8 mouse cellular contexts compared by ENCODE assay signal in the genomic region with DNA sequence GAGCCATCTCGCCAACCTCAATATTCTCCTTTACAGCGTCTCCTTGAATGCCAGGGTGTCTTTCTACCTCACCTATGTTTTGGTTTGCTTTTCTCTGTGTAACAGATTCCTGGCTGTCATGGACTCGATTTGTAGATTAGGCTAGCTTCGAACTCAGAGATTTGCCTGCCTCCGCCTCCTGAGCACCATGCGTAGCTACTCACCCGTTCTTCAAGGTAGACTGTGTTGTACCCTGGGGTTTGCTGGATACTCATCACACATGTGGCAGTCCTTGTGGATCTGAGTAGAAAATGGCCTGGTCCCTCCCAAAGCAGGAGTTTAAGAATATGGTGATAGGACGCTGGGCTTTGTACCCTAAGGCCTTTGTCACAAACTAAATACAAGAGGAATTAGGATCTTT. TPM values are rescaled to one million over a fixed set of nuclear protein-coding genes. Genes with fewer than 3 reads are reported as not detected.
A peak's percentile ranks its signal among the peaks of the same experiment; 100 is the strongest.
DNase-seq lines count a peak whose midpoint lies in the region; ATAC-seq and TF ChIP-seq lines count a peak whose summit lies in the region.

No protein-coding gene starts in this region.

- H3K4me1 ChIP-seq in heart, embryonic 11.5 days (ENCODE audit: control insufficient read depth, insufficient read depth, low read length): peaks cover 20% of the 10 kb centered on the region
- H3K4me1 ChIP-seq in E14TG2a.4 (replicated peaks; ENCODE audit: low read depth, low read length): peaks cover 70% of the 10 kb centered on the region
- peaks cover 9% of the 10 kb centered on the region; the same call in 1 of the 2 replicates for H3K4me1 ChIP-seq in forebrain, embryonic 11.5 days (replicated peaks; ENCODE audit: control insufficient read depth, insufficient read depth, low read length)
- peaks cover 9 to 17% of the 10 kb centered on the region in 2 experiments for H3K4me1 ChIP-seq in liver, embryonic 14.5 days (replicated peaks; ENCODE audit: control insufficient read depth in 2 of 2, insufficient read depth in 2 of 2, low read length in 1 of 2)

- no peak for TF ChIP-seq EP300 in liver, embryonic 14.5 days (IDR thresholded peaks at IDR 0.05; ENCODE audit: low read depth)

- H3K4me2 ChIP-seq in heart, embryonic 11.5 days: peak overlapping the region; percentile 70
- H3K4me2 ChIP-seq in forebrain, embryonic 11.5 days (ENCODE audit: low read depth, low read length, severe bottlenecking): peak overlapping the region; percentile 73
- H3K4me2 ChIP-seq in liver, embryonic 14.5 days (ENCODE audit: low read depth): peak overlapping the region; percentile 97

- peaks cover 23% of the 10 kb centered on the region for H3K36me3 ChIP-seq in heart, embryonic 11.5 days (ENCODE audit: control insufficient read depth, insufficient read depth, low read length)
- peaks cover 77% of the 10 kb centered on the region for H3K36me3 ChIP-seq in E14TG2a.4 (ENCODE audit: insufficient read depth, low read length)
- H3K36me3 ChIP-seq in forebrain, embryonic 11.5 days (ENCODE audit: control insufficient read depth, insufficient read depth, low read length): peaks cover 2% of the 10 kb centered on the region; the same call in 1 of the 2 replicates
- H3K36me3 ChIP-seq in liver, embryonic 14.5 days (replicated peaks; ENCODE audit: control insufficient read depth, insufficient read depth, low read depth): peaks cover 18% of the 10 kb centered on the region

- WGBS in heart, embryonic 11.5 days (ENCODE audit: insufficient replicate concordance): 15% methylated on average over 8 of the region's 8 CpGs
- WGBS in forebrain, embryonic 11.5 days: 15% methylated on average over 8 of the region's 8 CpGs
- WGBS in liver, embryonic 14.5 days (ENCODE audit: insufficient replicate concordance): 10% methylated on average over 8 of the region's 8 CpGs

- peak overlapping the region; percentile 46; the same call in 1 of the 2 replicates for H3K27ac ChIP-seq in heart, embryonic 11.5 days (ENCODE audit: low read depth, low read length)
- peak overlapping the region; percentile 28; the same call in 1 of the 2 replicates for H3K27ac ChIP-seq in forebrain, embryonic 11.5 days (ENCODE audit: low read depth, low read length)
- H3K27ac ChIP-seq in liver, embryonic 14.5 days: peak overlapping the region; percentile 59

- no peaks in the 10 kb centered on the region for H3K9me3 ChIP-seq in heart, embryonic 11.5 days (replicated peaks; ENCODE audit: control insufficient read depth, low read length)
- H3K9me3 ChIP-seq in E14TG2a.4 (ENCODE audit: low read length): no peaks in the 10 kb centered on the region
- H3K9me3 ChIP-seq in forebrain, embryonic 11.5 days (ENCODE audit: control insufficient read depth, low read length): no peaks in the 10 kb centered on the region
- H3K9me3 ChIP-seq in liver, embryonic 14.5 days (ENCODE audit: control insufficient read depth, low read length): no peaks in the 10 kb centered on the region

- H3K9ac ChIP-seq in heart, embryonic 11.5 days (ENCODE audit: low read depth, low read length): peak overlapping the region; percentile 86
- peak overlapping the region; percentile 57 for H3K9ac ChIP-seq in forebrain, embryonic 11.5 days (ENCODE audit: low read length)
- peak overlapping the region; percentile 79 for H3K9ac ChIP-seq in liver, embryonic 14.5 days (replicated peaks)

- peak overlapping the region; percentile 94 for H3K4me3 ChIP-seq in heart, embryonic 11.5 days (ENCODE audit: low read depth, low read length)
- H3K4me3 ChIP-seq in E14TG2a.4 (replicated peaks; ENCODE audit: low read length): peak overlapping the region; percentile 91
- H3K4me3 ChIP-seq in forebrain, embryonic 11.5 days (ENCODE audit: low read depth, low read length): peak overlapping the region; percentile 86
- peak overlapping the region; percentile 74 to 90 for H3K4me3 ChIP-seq in liver, embryonic 14.5 days (ENCODE audit: insufficient read depth in 1 of 2, low read depth in 2 of 2, low read length in 2 of 2)

- TF ChIP-seq CTCF in E14TG2a.4 (conservative IDR thresholded peaks at IDR 0.05; ENCODE audit: low read length): no peak
- no peak for TF ChIP-seq CTCF in liver, embryonic 14.5 days (IDR thresholded peaks at IDR 0.05; ENCODE audit: low read depth)

- no peak for ATAC-seq in heart, embryonic 11.5 days (replicated peaks; ENCODE audit: insufficient number of reproducible peaks, low FRiP score, low TSS enrichment)
- no peak for ATAC-seq in forebrain, embryonic 11.5 days (replicated peaks; ENCODE audit: low FRiP score)
- ATAC-seq in liver, embryonic 14.5 days (ENCODE audit: insufficient read depth): no peak

- H3K27me3 ChIP-seq in heart, embryonic 11.5 days (ENCODE audit: control insufficient read depth, insufficient read depth, low read length): no peaks in the 10 kb centered on the region
- H3K27me3 ChIP-seq in E14TG2a.4 (ENCODE audit: insufficient read depth, low read length): no peaks in the 10 kb centered on the region
- H3K27me3 ChIP-seq in forebrain, embryonic 11.5 days (ENCODE audit: control insufficient read depth, insufficient read depth, low read length): no peaks in the 10 kb centered on the region
- no peaks in the 10 kb centered on the region for H3K27me3 ChIP-seq in liver, embryonic 14.5 days (ENCODE audit: control insufficient read depth, insufficient read depth, low read length)

- DNase-seq in heart, adult 9 months (ENCODE audit: low spot score in 2 of 2): no peak
- no peak for DNase-seq in forebrain, embryonic 11.5 days (ENCODE audit: low spot score)
- no peak for DNase-seq in liver, embryonic 14.5 days (ENCODE audit: low read depth in 3 of 3, low spot score in 3 of 3)
- DNase-seq in frontal cortex, postnatal 25 days (ENCODE audit: low spot score in 2 of 2): no peak
- DNase-seq in left cerebral cortex, adult 18-20 months (ENCODE audit: low spot score in 2 of 2): no peak
- DNase-seq in right cerebral cortex, postnatal 36 days (ENCODE audit: low spot score in 2 of 2): no peak

RNA-seq across cellular contexts. Expression of a gene that starts 1.0 kb away (rescaled TPM):
- polyA plus RNA-seq in heart, embryonic 11.5 days (2014; fragmentation: Nextera tagmentation; extraction: Ambion mirVana): 12.2 and 12.6 TPM in 2 replicates
- 20.9 and 21.1 TPM in 2 replicates for polyA plus RNA-seq in forebrain, embryonic 11.5 days (2014; fragmentation: Nextera tagmentation; extraction: Ambion mirVana)
- 7.9 and 8.9 TPM in 2 replicates for polyA plus RNA-seq in liver, embryonic 14.5 days (2012; rRNA removed)
- polyA plus RNA-seq in liver, embryonic 14.5 days (2014; fragmentation: Nextera tagmentation; extraction: Ambion mirVana): 4.1 and 4.3 TPM in 2 replicates
- total RNA-seq in left cerebral cortex, adult 18-20 months (2021): 10 to 100 TPM; 54.9 to 55.8 TPM

RNA-seq across cellular contexts. Expression of a gene that starts 18.4 kb away (rescaled TPM):
- 42.2 and 44.5 TPM in 2 replicates for polyA plus RNA-seq in heart, embryonic 11.5 days (2014; fragmentation: Nextera tagmentation; extraction: Ambion mirVana)
- polyA plus RNA-seq in forebrain, embryonic 11.5 days (2014; fragmentation: Nextera tagmentation; extraction: Ambion mirVana): 101 and 107 TPM in 2 replicates
- 25.4 and 28.8 TPM in 2 replicates for polyA plus RNA-seq in liver, embryonic 14.5 days (2012; rRNA removed)
- polyA plus RNA-seq in liver, embryonic 14.5 days (2014; fragmentation: Nextera tagmentation; extraction: Ambion mirVana): 19.9 and 22.6 TPM in 2 replicates
- 10 to 100 TPM; 70.4 to 72.7 TPM for total RNA-seq in left cerebral cortex, adult 18-20 months (2021)

RNA-seq across cellular contexts. Expression of a gene that starts 49.7 kb away (rescaled TPM):
- polyA plus RNA-seq in heart, embryonic 11.5 days (2014; fragmentation: Nextera tagmentation; extraction: Ambion mirVana): 9.2 and 10.3 TPM in 2 replicates
- 14.9 and 15.4 TPM in 2 replicates for polyA plus RNA-seq in forebrain, embryonic 11.5 days (2014; fragmentation: Nextera tagmentation; extraction: Ambion mirVana)
- polyA plus RNA-seq in liver, embryonic 14.5 days (2012; rRNA removed): 1.8 and 3.2 TPM in 2 replicates
- 2.2 and 2.4 TPM in 2 replicates for polyA plus RNA-seq in liver, embryonic 14.5 days (2014; fragmentation: Nextera tagmentation; extraction: Ambion mirVana)
- total RNA-seq in left cerebral cortex, adult 18-20 months (2021): 1 to 10 TPM; 9.2 to 9.5 TPM

RNA-seq across cellular contexts. Expression of a gene that starts 49.7 kb away (rescaled TPM):
- polyA plus RNA-seq in heart, embryonic 11.5 days (2014; fragmentation: Nextera tagmentation; extraction: Ambion mirVana): 0.82 and 1.2 TPM in 2 replicates
- polyA plus RNA-seq in forebrain, embryonic 11.5 days (2014; fragmentation: Nextera tagmentation; extraction: Ambion mirVana): 1.2 and 1.7 TPM in 2 replicates
- polyA plus RNA-seq in liver, embryonic 14.5 days (2012; rRNA removed): 0.09 and 0.21 TPM in 2 replicates
- polyA plus RNA-seq in liver, embryonic 14.5 days (2014; fragmentation: Nextera tagmentation; extraction: Ambion mirVana): 0.53 and 0.83 TPM in 2 replicates
- total RNA-seq in left cerebral cortex, adult 18-20 months (2021): 1 to 10 TPM; 1.0 to 1.1 TPM

RNA-seq across cellular contexts. Expression of a gene that starts 54.7 kb away (rescaled TPM):
- polyA plus RNA-seq in heart, embryonic 11.5 days (2014; fragmentation: Nextera tagmentation; extraction: Ambion mirVana): 8.5 and 9.0 TPM in 2 replicates
- 18.1 and 19.2 TPM in 2 replicates for polyA plus RNA-seq in forebrain, embryonic 11.5 days (2014; fragmentation: Nextera tagmentation; extraction: Ambion mirVana)
- polyA plus RNA-seq in liver, embryonic 14.5 days (2012; rRNA removed): 4.6 TPM in 2 replicates
- polyA plus RNA-seq in liver, embryonic 14.5 days (2014; fragmentation: Nextera tagmentation; extraction: Ambion mirVana): 5.5 and 6.2 TPM in 2 replicates
- 10 to 100 TPM; 10.2 to 11.2 TPM for total RNA-seq in left cerebral cortex, adult 18-20 months (2021)
